Mouse (Mus musculus) forebrain, postnatal 0 days (tissue): ENCODE results near the gene Atg14. TPM values are rescaled to one million over a fixed set of nuclear protein-coding genes. Genes with fewer than 3 reads are reported as not detected.

Source experiments
- ATAC-seq: fragments of 200-750 bp; cut with Nextera tagmentation; 2 replicates; pipeline ENCODE4 v1.8.0; 2017; ENCODE audit warnings: mild to moderate bottlenecking, moderate library complexity
- DNase-seq: peaks from one replicate; pipeline ENCODE4 v3.0.0-alpha.2; 2015
- H3K27ac ChIP-seq: fragments of 300-500 bp; sonication (generic); 2 replicates; pipeline ENCODE4 v1.5.1; 2014; ENCODE audit warnings: low read depth, mild to moderate bottlenecking, antibody characterized with exemption, low read length, moderate library complexity, mixed read lengths
- H3K27me3 ChIP-seq: fragments of 300-500 bp; sonication (generic); 2 replicates; pipeline ENCODE4 v1.6.1; 2014; ENCODE audit warnings: mild to moderate bottlenecking, low read length, mixed read lengths; ENCODE audit not compliant: insufficient read depth
- H3K36me3 ChIP-seq: fragments of 300-500 bp; sonication (generic); 2 replicates; pipeline ENCODE4 v1.6.1; 2014; ENCODE audit warnings: mild to moderate bottlenecking, moderate library complexity; ENCODE audit not compliant: insufficient read depth
- H3K4me1 ChIP-seq: fragments of 300-500 bp; sonication (generic); 2 replicates; pipeline ENCODE4 v1.6.1; 2014; ENCODE audit warnings: antibody characterized with exemption; ENCODE audit not compliant: insufficient read depth
- H3K4me2 ChIP-seq: fragments of 300-500 bp; sonication (generic); 2 replicates; pipeline ENCODE4 v1.6.1; 2014; ENCODE audit warnings: low read depth, mild to moderate bottlenecking, moderate library complexity
- H3K4me3 ChIP-seq: fragments of 300-500 bp; sonication (generic); 2 replicates; pipeline ENCODE4 v1.5.1; 2014; ENCODE audit warnings: low read depth, low read length, mixed read lengths
- H3K9ac ChIP-seq: fragments of 300-500 bp; sonication (generic); 2 replicates; pipeline ENCODE4 v1.6.1; 2014; ENCODE audit warnings: mild to moderate bottlenecking
- H3K9me3 ChIP-seq: fragments of 300-500 bp; sonication (generic); 2 replicates; pipeline ENCODE4 v1.6.1; 2016; ENCODE audit warnings: low read length
- CTCF ChIP-seq: sonication (generic); IDR thresholded peaks from 2 replicates; pipeline ENCODE4 v1.5.1; 2016; ENCODE audit warnings: antibody characterized with exemption, control low read depth, low read depth
- WGBS: fragments of 180-500 bp; shearing (Covaris S2); extraction: QIAGEN DNeasy Blood & Tissue Kit; methylation state at CpG from one replicate; pipeline ENCODE4 v1.1.7; 2014; 5-methylcytosine and 5-hydroxymethylcytosine counted together
- polyA plus RNA-seq: library from polyadenylated mRNA; unstranded; fragments of >200 nt; fragmentation: Nextera tagmentation; extraction: Ambion mirVana; gene quantifications from 2 replicates; pipeline ENCODE4 v1.2.1, GENCODE M21; 2015
- total RNA-seq: library from RNA; depleted of rRNA; stranded (reverse); fragments of >200 nt; gene quantifications from 2 replicates; pipeline ENCODE4 v1.2.3, GENCODE M21; 2014

Gene Atg14
- total and polyA plus RNA-seq, 2 experiments from 2014 or later = 8.1 to 22.0 TPM

GRCm38 (mm10) chr14:47551668-47552067 lies 18.8 kb downstream of the Atg14 start:
- no peak for TF ChIP-seq CTCF
- peaks cover 74% of the 10 kb centered on the region for H3K36me3 ChIP-seq

GRCm38 (mm10) chr14:47544877-47545276 lies 25.6 kb downstream of the Atg14 start:
- peaks cover 87% of the 10 kb centered on the region for H3K36me3 ChIP-seq
- no peaks in the 10 kb centered on the region for H3K9me3 ChIP-seq
- 92% methylated on average over 4 of the region's 4 CpGs for WGBS
- no peak for TF ChIP-seq CTCF
- H3K9ac ChIP-seq = no peak overlapping the region
- H3K4me3 ChIP-seq = no peak overlapping the region
- H3K4me2 ChIP-seq = no peak overlapping the region
- H3K4me1 ChIP-seq = no peaks in the 10 kb centered on the region
- no peak for ATAC-seq
- H3K27me3 ChIP-seq = no peaks in the 10 kb centered on the region
- H3K27ac ChIP-seq = no peak overlapping the region
- no peak for DNase-seq

More at GRCm38 (mm10) chr14:47551668-47552067, 18.8 kb downstream of the Atg14 start:
- no peak overlapping the region for H3K4me2 ChIP-seq
- H3K4me3 ChIP-seq = no peak overlapping the region
- no peaks in the 10 kb centered on the region for H3K27me3 ChIP-seq
- H3K4me1 ChIP-seq = no peaks in the 10 kb centered on the region
- WGBS = 96% methylated on average over 6 of the region's 6 CpGs
- DNase-seq (no peak), ATAC-seq (no peak)
- H3K9ac ChIP-seq = no peak overlapping the region
- H3K27ac ChIP-seq = no peak overlapping the region
- no peaks in the 10 kb centered on the region for H3K9me3 ChIP-seq

- 93% methylated on average over 5 of the region's 5 CpGs for WGBS
- Histone ChIP-seq H3K9me3 (no peaks in the 10 kb centered on the region), H3K27ac (no peak overlapping the region), H3K36me3 (peaks cover 82% of the 10 kb centered on the region), H3K4me2 (no peak overlapping the region), H3K27me3 (no peaks in the 10 kb centered on the region), H3K4me3 (no peak overlapping the region), H3K9ac (no peak overlapping the region), H3K4me1 (no peaks in the 10 kb centered on the region)
- TF ChIP-seq CTCF = no peak
- ATAC-seq = no peak
- DNase-seq = no peak
Observed at GRCm38 (mm10) chr14:47544286-47544685, 26.2 kb downstream of the Atg14 start.

- no peak for ATAC-seq
- no peak overlapping the region for H3K4me2 ChIP-seq
- no peak overlapping the region for H3K4me3 ChIP-seq
- DNase-seq = no peak
- no peak overlapping the region for H3K9ac ChIP-seq
- 88% methylated on average over 3 of the region's 3 CpGs for WGBS
- no peaks in the 10 kb centered on the region for H3K27me3 ChIP-seq
- H3K27ac ChIP-seq = no peak overlapping the region
- no peaks in the 10 kb centered on the region for H3K4me1 ChIP-seq
- H3K36me3 ChIP-seq = peaks cover 62% of the 10 kb centered on the region
- no peak for TF ChIP-seq CTCF
- no peaks in the 10 kb centered on the region for H3K9me3 ChIP-seq
Observed at GRCm38 (mm10) chr14:47542283-47542682, 28.2 kb downstream of the Atg14 start.

GRCm38 (mm10) chr14:47541325-47541948 lies 29.0 kb downstream of the Atg14 start:
- Histone ChIP-seq H3K9me3 (no peaks in the 10 kb centered on the region), H3K9ac (no peak overlapping the region), H3K27ac (no peak overlapping the region), H3K4me1 (no peaks in the 10 kb centered on the region), H3K36me3 (peaks cover 54% of the 10 kb centered on the region), H3K4me3 (no peak overlapping the region), H3K4me2 (no peak overlapping the region), H3K27me3 (no peaks in the 10 kb centered on the region)
- DNase-seq = no peak
- no peak for TF ChIP-seq CTCF
- ATAC-seq = no peak
- 91% methylated on average over 10 of the region's 10 CpGs for WGBS

- Histone ChIP-seq H3K9ac (no peak overlapping the region), H3K4me3 (no peak overlapping the region), H3K27me3 (no peaks in the 10 kb centered on the region), H3K27ac (no peak overlapping the region), H3K36me3 (peaks cover 6% of the 10 kb centered on the region; the same call in 1 of the 2 replicates), H3K4me1 (no peaks in the 10 kb centered on the region), H3K9me3 (no peaks in the 10 kb centered on the region), H3K4me2 (no peak overlapping the region)
- WGBS = 97% methylated on average over 1 of the region's 1 CpGs
- ATAC-seq = no peak
- TF ChIP-seq CTCF = no peak
- DNase-seq = no peak
Observed at GRCm38 (mm10) chr14:47535096-47535495, 35.4 kb downstream of the Atg14 start.

GRCm38 (mm10) chr14:47534176-47534525 lies 36.3 kb downstream of the Atg14 start:
- H3K9ac ChIP-seq = no peak overlapping the region
- no peak overlapping the region for H3K4me3 ChIP-seq
- DNase-seq (no peak), ATAC-seq (no peak)
- H3K9me3 ChIP-seq = no peaks in the 10 kb centered on the region
- WGBS = 87% methylated on average over 5 of the region's 5 CpGs
- no peak for TF ChIP-seq CTCF
- no peaks in the 10 kb centered on the region for H3K27me3 ChIP-seq
- 0 out of 2 replicates have a peak, but pooled peaks cover 2% of the 10 kb centered on the region for H3K36me3 ChIP-seq
- H3K4me1 ChIP-seq = no peaks in the 10 kb centered on the region
- H3K27ac ChIP-seq = no peak overlapping the region
- no peak overlapping the region for H3K4me2 ChIP-seq
